Mouse (Mus musculus) CH12.LX (cell line): ENCODE data around the gene Spata48. TPM values are rescaled to one million over a fixed set of nuclear protein-coding genes. Genes with fewer than 3 reads are reported as not detected.

Experiments
- DNase-seq: peaks from one replicate; pipeline ENCODE4 v3.0.0-alpha.2; 2013; ENCODE audit errors: extremely low read depth
- H3K27ac ChIP-seq: 2 replicates; pipeline ENCODE4 v1.5.1; 2012; ENCODE audit warnings: low read depth, mild to moderate bottlenecking, control low read depth, moderate library complexity; ENCODE audit not compliant: insufficient read depth
- H3K27me3 ChIP-seq: replicated peaks from 2 replicates; pipeline ENCODE3; 2012; ENCODE audit warnings: inconsistent platforms
- H3K36me3 ChIP-seq, 2 experiments: replicated peaks in 1 of 2; 2 replicates each; pipeline versions ENCODE3 to v1.6.1; 2012; ENCODE audit warnings: inconsistent platforms in 1 of 2, low read length in 1 of 2, mild to moderate bottlenecking in 1 of 2, mixed read lengths in 1 of 2, moderate library complexity in 1 of 2; ENCODE audit not compliant: control insufficient read depth in 1 of 2, insufficient read depth in 1 of 2
- H3K4me1 ChIP-seq, 2 experiments: 2 replicates each; pipeline ENCODE4 v1.6.1; 2012; ENCODE audit warnings: inconsistent platforms in 1 of 2, moderate library complexity in 1 of 2; ENCODE audit not compliant: insufficient read depth in 2 of 2, control insufficient read depth in 1 of 2
- H3K4me2 ChIP-seq: 2 replicates; pipeline ENCODE4 v1.6.1; 2012; ENCODE audit warnings: low read depth, mild to moderate bottlenecking, control low read depth; ENCODE audit not compliant: poor library complexity, insufficient read depth, severe bottlenecking
- H3K4me3 ChIP-seq, 3 experiments: fragments of 150-350 bp in 1 of 3; sonication (generic) in 1 of 3; replicated peaks in 1 of 3; 2 replicates each; pipeline versions ENCODE3 to v1.5.1; 2011 to 2012; ENCODE audit warnings: low read depth in 2 of 3, low read length in 2 of 3, mild to moderate bottlenecking in 2 of 3, moderate library complexity in 2 of 3, control low read depth in 1 of 3, improper control_type of control experiment in 1 of 3, inconsistent platforms in 1 of 3, mixed read lengths in 1 of 3; ENCODE audit not compliant: poor library complexity in 1 of 3
- H3K79me2 ChIP-seq: replicated peaks from 2 replicates; pipeline ENCODE4 v1.6.1; 2012; ENCODE audit warnings: mild to moderate bottlenecking, moderate library complexity; ENCODE audit not compliant: control insufficient read depth, poor library complexity, insufficient read depth, severe bottlenecking; ENCODE audit errors: extremely low read depth
- H3K9ac ChIP-seq: 2 replicates; pipeline ENCODE4 v1.6.1; 2012; ENCODE audit warnings: low read depth, mild to moderate bottlenecking, control low read depth, moderate library complexity; ENCODE audit not compliant: insufficient read depth
- H3K9me3 ChIP-seq: replicated peaks from 2 replicates; pipeline ENCODE3; 2012; ENCODE audit warnings: low read length, inconsistent platforms, mixed read lengths
- CHD1 ChIP-seq: IDR thresholded peaks from 2 replicates; pipeline ENCODE4 v1.6.1; 2012; ENCODE audit warnings: low read depth, low read length, improper control_type of control experiment, inconsistent platforms
- CTCF ChIP-seq, 2 experiments: IDR thresholded peaks in 1 of 2; conservative IDR thresholded peaks in 1 of 2; 2 replicates each; pipeline ENCODE4 v1.5.1; 2011 to 2012; ENCODE audit warnings: low read depth in 2 of 2, low read length in 2 of 2, improper control_type of control experiment in 1 of 2, inconsistent platforms in 1 of 2, mild to moderate bottlenecking in 1 of 2, moderate library complexity in 1 of 2
- EP300 ChIP-seq: IDR thresholded peaks from 2 replicates; pipeline ENCODE4 v1.6.1; 2011; ENCODE audit warnings: low read length, improper control_type of control experiment
- GABPA ChIP-seq: IDR thresholded peaks from 2 replicates; pipeline ENCODE4 v1.6.1; 2012; ENCODE audit warnings: low read depth, low read length, improper control_type of control experiment, inconsistent platforms; ENCODE audit not compliant: insufficient replicate concordance
- HCFC1 ChIP-seq: IDR thresholded peaks from 2 replicates; pipeline ENCODE4 v1.6.1; 2012; ENCODE audit warnings: low read depth, mild to moderate bottlenecking, inconsistent platforms, low read length, improper control_type of control experiment
- IRF4 ChIP-seq: IDR thresholded peaks from 2 replicates; pipeline ENCODE4 v1.6.1; 2014; ENCODE audit warnings: low read depth, mild to moderate bottlenecking, inconsistent platforms, low read length, improper control_type of control experiment
- JUN ChIP-seq: IDR thresholded peaks from 2 replicates; pipeline ENCODE4 v1.6.1; 2011; ENCODE audit warnings: low read depth, mild to moderate bottlenecking, low read length, improper control_type of control experiment, moderate library complexity; ENCODE audit not compliant: insufficient read depth
- KAT2A ChIP-seq: IDR thresholded peaks from 2 replicates; pipeline ENCODE4 v1.6.1; 2012; ENCODE audit warnings: low read length, improper control_type of control experiment, inconsistent platforms; ENCODE audit not compliant: insufficient replicate concordance
- MAX ChIP-seq: IDR thresholded peaks from 2 replicates; pipeline ENCODE4 v1.6.1; 2011; ENCODE audit warnings: low read length, improper control_type of control experiment
- MEF2A ChIP-seq: IDR thresholded peaks from 2 replicates; pipeline ENCODE4 v1.6.1; 2014; ENCODE audit warnings: low read depth, mild to moderate bottlenecking, inconsistent platforms, low read length, improper control_type of control experiment, borderline replicate concordance
- MYC ChIP-seq: IDR thresholded peaks from 2 replicates; pipeline ENCODE4 v1.6.1; 2011; ENCODE audit warnings: low read depth, mild to moderate bottlenecking, improper control_type of control experiment, low read length
- RAD21 ChIP-seq: IDR thresholded peaks from 2 replicates; pipeline ENCODE4 v1.6.1; 2011; ENCODE audit warnings: low read depth, mild to moderate bottlenecking, low read length, improper control_type of control experiment, moderate library complexity
- RCOR1 ChIP-seq: conservative IDR thresholded peaks from 2 replicates; pipeline ENCODE4 v1.6.1; 2012; ENCODE audit warnings: low read depth, mild to moderate bottlenecking, inconsistent platforms, low read length, improper control_type of control experiment
- SIN3A ChIP-seq: IDR thresholded peaks from 2 replicates; pipeline ENCODE4 v1.6.1; 2012; ENCODE audit warnings: low read length, improper control_type of control experiment, inconsistent platforms
- SMC3 ChIP-seq: IDR thresholded peaks from 2 replicates; pipeline ENCODE4 v1.6.1; 2011; ENCODE audit warnings: low read depth, low read length, improper control_type of control experiment
- TBP ChIP-seq: conservative IDR thresholded peaks from 2 replicates; pipeline ENCODE4 v1.6.1; 2011; ENCODE audit warnings: low read depth, low read length, improper control_type of control experiment
- TCF12 ChIP-seq: IDR thresholded peaks from 2 replicates; pipeline ENCODE4 v1.6.1; 2014; ENCODE audit warnings: low read depth, mild to moderate bottlenecking, inconsistent platforms, low read length, improper control_type of control experiment
- UBTF ChIP-seq: IDR thresholded peaks from 2 replicates; pipeline ENCODE4 v1.6.1; 2012; ENCODE audit warnings: low read depth, mild to moderate bottlenecking, inconsistent platforms, low read length, improper control_type of control experiment, moderate library complexity
- USF1 ChIP-seq: IDR thresholded peaks from 2 replicates; pipeline ENCODE4 v1.6.1; 2014; ENCODE audit warnings: low read depth, mild to moderate bottlenecking, inconsistent platforms, low read length, improper control_type of control experiment
- USF2 ChIP-seq: conservative IDR thresholded peaks from 2 replicates; pipeline ENCODE4 v1.6.1; 2011; ENCODE audit warnings: low read depth, low read length, improper control_type of control experiment
- ZC3H11A ChIP-seq: IDR thresholded peaks from 2 replicates; pipeline ENCODE4 v1.6.1; 2012; ENCODE audit warnings: low read depth, mild to moderate bottlenecking, inconsistent platforms, low read length, improper control_type of control experiment
- ZKSCAN1 ChIP-seq: IDR thresholded peaks from 2 replicates; pipeline ENCODE4 v1.6.1; 2012; ENCODE audit warnings: low read depth, inconsistent platforms, low read length, improper control_type of control experiment, borderline replicate concordance
- ZMIZ1 ChIP-seq: IDR thresholded peaks from 2 replicates; pipeline ENCODE4 v1.6.1; 2012; ENCODE audit warnings: low read depth, mild to moderate bottlenecking, inconsistent platforms, low read length, improper control_type of control experiment
- ZNF384 ChIP-seq: IDR thresholded peaks from 2 replicates; pipeline ENCODE4 v1.6.1; 2012; ENCODE audit warnings: low read depth, low read length, improper control_type of control experiment, inconsistent platforms
- dilution Hi-C: fragments of 300-500 bp; cut with MboI; formaldehyde crosslinking; loops from 2 replicates; pipeline ENCODE4 v1.14.3; 2020; ENCODE audit warnings: low sequenced_read_pairs; ENCODE audit not compliant: extremely low pct_unique_long_range_greater_than_20kb, extremely low pct_ligation_motif_present
- in situ Hi-C: fragments of 300-500 bp; cut with MboI; formaldehyde crosslinking; loops from 3 replicates; pipeline ENCODE4 v1.14.3; 2019; ENCODE audit warnings: low sequenced_read_pairs, low pct_ligation_motif_present, low pct_unique_long_range_greater_than_20kb, mixed read lengths
- polyA plus RNA-seq: library from polyadenylated mRNA; unstranded; fragments of >175 nt; gene quantifications from 2 replicates; pipeline ENCODE4 v1.2.1, GENCODE M21; 2012; ENCODE audit warnings: low read depth; ENCODE audit not compliant: insufficient read length
- total RNA-seq, 2 experiments: library from RNA; depleted of rRNA; stranded (reverse); fragments of 300-350 nt in 1 of 2; fragments of >200 nt in 1 of 2; gene quantifications; 2 replicates each; pipeline ENCODE4 v1.2.3; 2012 to 2014

Spata48 gene
- total and polyA plus RNA-seq, 3 experiments: 0.42 to 0.51 (median 0.44) TPM

DNA sequence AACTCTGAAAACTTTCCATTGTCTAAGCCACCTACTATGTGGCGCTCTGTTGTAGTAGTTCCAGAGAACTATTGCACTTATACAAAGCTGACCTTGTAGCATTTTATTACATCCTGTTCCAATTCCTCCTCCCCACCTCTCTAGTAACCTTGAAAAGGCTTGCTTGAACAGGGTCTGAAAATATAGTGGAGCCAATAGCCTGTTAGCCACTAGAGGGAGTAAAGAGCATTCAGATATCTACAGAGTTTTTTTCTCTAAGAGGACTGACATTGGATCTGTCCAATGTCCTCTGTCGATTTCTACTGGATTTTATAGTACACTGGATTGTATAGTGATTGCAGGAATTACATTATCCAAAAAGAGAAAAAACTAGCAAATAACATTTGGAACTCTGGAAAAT, 6.9 kb upstream of the Spata48 start:
- no peaks in the 10 kb centered on the region for H3K79me2 ChIP-seq
- peaks cover 0 to 2% of the 10 kb centered on the region in 2 experiments for H3K36me3 ChIP-seq
- peak; percentile 74 for DNase-seq
- in situ Hi-C loops (loop anchor here (5.0 kb wide), 1 partner anchor 332 kb away; no protein-coding TSS in a partner anchor), dilution Hi-C loops (no loop called here)
- no peaks in the 10 kb centered on the region for H3K9me3 ChIP-seq
- H3K4me1 ChIP-seq: peaks cover 8 to 24% of the 10 kb centered on the region in 2 experiments
- H3K9ac ChIP-seq: no peak overlapping the region
- no peak overlapping the region for H3K27ac ChIP-seq
- H3K4me3 ChIP-seq: no peak overlapping the region
- no peaks in the 10 kb centered on the region for H3K27me3 ChIP-seq
- H3K4me2 ChIP-seq: peak overlapping the region; percentile 21
- TF ChIP-seq MAX (no peak), CTCF (conservative IDR thresholded peaks at IDR 0.05 in 1 of 2, IDR thresholded peaks at IDR 0.05 in 1 of 2; ENCODE audit: low read depth in 2 of 2, low read length in 2 of 2) (peak; percentile 77 to 95), KAT2A (no peak), GABPA (no peak), JUN (no peak), USF2 (no peak), ZNF384 (peak; percentile 97), IRF4 (no peak), RCOR1 (no peak), SMC3 (peak; percentile 82), USF1 (no peak), ZKSCAN1 (no peak), TCF12 (no peak), ZC3H11A (peak; percentile 8; the same call in 1 of the 2 replicates), HCFC1 (no peak; the same call in 1 of the 2 replicates), RAD21 (peak; percentile 77), UBTF (no peak), MEF2A (no peak), TBP (no peak)

DNA sequence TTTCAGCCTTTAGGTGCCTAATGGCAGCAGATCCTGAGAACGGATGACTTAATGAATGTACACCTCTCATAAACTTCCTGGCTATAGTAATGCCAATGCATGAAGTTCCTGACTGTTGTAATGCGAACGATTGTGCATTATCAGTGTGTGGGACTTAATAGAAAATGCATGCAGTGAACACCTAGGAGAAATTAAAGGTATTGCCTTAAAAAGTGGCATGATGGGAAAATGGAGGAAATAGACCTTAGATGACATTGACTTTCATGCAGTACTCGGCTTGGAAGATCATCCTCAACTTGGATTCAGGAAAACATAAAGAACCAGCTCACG, 632 bp downstream of the Spata48 start:
- Histone ChIP-seq H3K4me3 (peak overlapping the region; percentile 63 to 92 (median 73)), H3K27me3 (no peaks in the 10 kb centered on the region), H3K36me3 (peaks cover 0 to 2% of the 10 kb centered on the region in 2 experiments), H3K9ac (peak overlapping the region; percentile 88), H3K4me1 (peaks cover 3 to 20% of the 10 kb centered on the region in 2 experiments), H3K4me2 (peak overlapping the region; percentile 87), H3K79me2 (no peaks in the 10 kb centered on the region), H3K27ac (peak overlapping the region; percentile 45), H3K9me3 (no peaks in the 10 kb centered on the region)
- in situ Hi-C loops (loop anchor here (10.0 kb wide), 1 partner anchor 512 kb away; no protein-coding TSS in a partner anchor), dilution Hi-C loops (no loop called here)
- peak; percentile 1; the same call in 1 of the 2 replicates for TF ChIP-seq ZMIZ1
- TF ChIP-seq CTCF (conservative IDR thresholded peaks at IDR 0.05 in 1 of 2, IDR thresholded peaks at IDR 0.05 in 1 of 2; ENCODE audit: low read depth in 2 of 2, low read length in 2 of 2): no peak
- peak; percentile 45; the same call in 1 of the 2 replicates for TF ChIP-seq CHD1
- peak; percentile 12; the same call in 1 of the 2 replicates for TF ChIP-seq MYC
- TF ChIP-seq SIN3A: peak; percentile 78; the same call in 1 of the 2 replicates
- TF ChIP-seq EP300: peak; percentile 61; the same call in 1 of the 2 replicates
- DNase-seq: no peak
